Mouse (Mus musculus): ENCODE measurements around the gene Foxp2.

GRCm38 (mm10) chr6:15294081-15294480, 392.9 kb downstream of the Foxp2 start:
- no peak for TF ChIP-seq POLR2A (IDR thresholded peaks at IDR 0.05; ENCODE audit: low read depth, low read length)
- TF ChIP-seq CTCF (IDR thresholded peaks at IDR 0.05; ENCODE audit: borderline replicate concordance, insufficient read depth, low read length) = no peak

Measured in embryonic fibroblast, embryonic 13.5 days (primary cell).